Mouse (Mus musculus) CH12F3 (cell line): Measurements from ENCODE around the gene Olfr1331.
"Not testable (repeated sequence)": the region's sequence is repeated elsewhere in the genome, so short reads cannot be mapped to it uniquely, and the experiment has no call there.

Source experiments
- in situ Hi-C: fragments of 300-500 bp; cut with MboI; formaldehyde crosslinking; loops from 2 replicates; pipeline ENCODE4 v1.14.3; 2020; ENCODE audit warnings: low sequenced_read_pairs

Gene Olfr1331

GRCm38 (mm10) chr4:118864349-118864748 lies at the start of gene Olfr1331:
Olfr1331 (plus strand) TSS chr4:118864649.
- in situ Hi-C loops, result loop anchor here (5.0 kb wide), 1 partner anchor 43 kb away; no protein-coding TSS in a partner anchor

- in situ Hi-C loops, result no loop called here
Measured at GRCm38 (mm10) chr4:118818921-118819320, 45.5 kb upstream of the Olfr1331 start.

GRCm38 (mm10) chr4:118836179-118836578 lies 28.3 kb upstream of the Olfr1331 start, which contains the start of gene Olfr1333:
Olfr1333 (minus strand) TSS chr4:118836279.
- in situ Hi-C loops, result no loop called here

- in situ Hi-C loops, result loop anchor here (5.0 kb wide), 1 partner anchor 46 kb away; no protein-coding TSS in a partner anchor
Measured at GRCm38 (mm10) chr4:118861791-118862190, 2.7 kb upstream of the Olfr1331 start.

GRCm38 (mm10) chr4:118862704-118863103 lies 1.7 kb upstream of the Olfr1331 start:
- in situ Hi-C loops, result loop anchor here (5.0 kb wide), 1 partner anchor 45 kb away; no protein-coding TSS in a partner anchor

GRCm38 (mm10) chr4:118867566-118867965 lies 3.1 kb downstream of the Olfr1331 start:
- in situ Hi-C loops, result no loop called here

- in situ Hi-C loops, result no loop called here
Measured at GRCm38 (mm10) chr4:118888297-118888696, 23.8 kb downstream of the Olfr1331 start, which contains the start of gene Olfr1330. Olfr1330 (plus strand) TSS chr4:118888597.

GRCm38 (mm10) chr4:118901981-118902380 lies 37.5 kb downstream of the Olfr1331 start:
- in situ Hi-C loops, result no loop called here

GRCm38 (mm10) chr4:118917365-118917764 lies 52.9 kb downstream of the Olfr1331 start, which contains the start of gene Olfr1329:
Olfr1329 (minus strand) TSS chr4:118917465.
- in situ Hi-C loops, result not testable (repeated sequence)
